Mouse (Mus musculus): Measurements from ENCODE around the gene Cldn10.
"Not testable (repeated sequence)": the region's sequence is repeated elsewhere in the genome, so short reads cannot be mapped to it uniquely, and the experiment has no call there.

Cldn10 gene

GRCm38 (mm10) chr14:118782241-118782640, 5.5 kb upstream of the Cldn10 start:
- no peak for DNase-seq (ENCODE audit: low spot score)

GRCm38 (mm10) chr14:118783326-118783935, 4.3 kb upstream of the Cldn10 start:
- DNase-seq (ENCODE audit: low spot score) = no peak

GRCm38 (mm10) chr14:118790217-118790616, 2.5 kb downstream of the Cldn10 start:
- DNase-seq (ENCODE audit: low spot score) = no peak

GRCm38 (mm10) chr14:118792957-118793356, 5.2 kb downstream of the Cldn10 start:
- DNase-seq (ENCODE audit: low spot score) = no peak

GRCm38 (mm10) chr14:118793416-118793815, 5.7 kb downstream of the Cldn10 start:
- no peak for DNase-seq (ENCODE audit: low spot score)

- no peak for DNase-seq (ENCODE audit: low spot score)
These were observed 6.5 kb downstream of the Cldn10 start for GRCm38 (mm10) chr14:118794196-118794595.

GRCm38 (mm10) chr14:118794893-118795292, 7.2 kb downstream of the Cldn10 start:
- DNase-seq (ENCODE audit: low spot score) = no peak

- DNase-seq (ENCODE audit: low spot score) = no peak
These were observed 8.4 kb downstream of the Cldn10 start for GRCm38 (mm10) chr14:118795915-118796693.

- DNase-seq (ENCODE audit: low spot score) = no peak
These were observed 9.0 kb downstream of the Cldn10 start for GRCm38 (mm10) chr14:118796694-118797058.

GRCm38 (mm10) chr14:118797270-118797669, 9.6 kb downstream of the Cldn10 start:
- DNase-seq (ENCODE audit: low spot score) = no peak

GRCm38 (mm10) chr14:118799918-118800317, 12.2 kb downstream of the Cldn10 start:
- DNase-seq (ENCODE audit: low spot score) = no peak

- DNase-seq (ENCODE audit: low spot score) = no peak
These were observed 16.2 kb downstream of the Cldn10 start for GRCm38 (mm10) chr14:118803936-118804335.

GRCm38 (mm10) chr14:118804351-118804750, 16.6 kb downstream of the Cldn10 start:
- no peak for DNase-seq (ENCODE audit: low spot score)

GRCm38 (mm10) chr14:118807653-118808052, 19.9 kb downstream of the Cldn10 start:
- no peak for DNase-seq (ENCODE audit: low spot score)

GRCm38 (mm10) chr14:118808183-118808582, 20.5 kb downstream of the Cldn10 start:
- not testable (repeated sequence) for DNase-seq (ENCODE audit: low spot score)

GRCm38 (mm10) chr14:118809686-118810085, 22.0 kb downstream of the Cldn10 start:
- DNase-seq (ENCODE audit: low spot score) = no peak

GRCm38 (mm10) chr14:118811256-118811655, 23.5 kb downstream of the Cldn10 start:
- not testable (repeated sequence) for DNase-seq (ENCODE audit: low spot score)

- DNase-seq (ENCODE audit: low spot score) = no peak
These were observed 25.4 kb downstream of the Cldn10 start for GRCm38 (mm10) chr14:118813111-118813510.

GRCm38 (mm10) chr14:118816503-118816902, 28.8 kb downstream of the Cldn10 start:
- peak; percentile 52 for DNase-seq (ENCODE audit: low spot score)

GRCm38 (mm10) chr14:118820111-118820510, 32.4 kb downstream of the Cldn10 start:
- DNase-seq (ENCODE audit: low spot score) = peak; percentile 42

- no peak for DNase-seq (ENCODE audit: low spot score)
These were observed 35.1 kb downstream of the Cldn10 start for GRCm38 (mm10) chr14:118822816-118823215.

GRCm38 (mm10) chr14:118823313-118823712, 35.6 kb downstream of the Cldn10 start:
- no peak for DNase-seq (ENCODE audit: low spot score)

- DNase-seq (ENCODE audit: low spot score) = no peak
These were observed 38.6 kb downstream of the Cldn10 start for GRCm38 (mm10) chr14:118826346-118826745.

All from MN1 (cell line).